Mouse (Mus musculus): Measurements from ENCODE around the gene Cox19.

DNA sequence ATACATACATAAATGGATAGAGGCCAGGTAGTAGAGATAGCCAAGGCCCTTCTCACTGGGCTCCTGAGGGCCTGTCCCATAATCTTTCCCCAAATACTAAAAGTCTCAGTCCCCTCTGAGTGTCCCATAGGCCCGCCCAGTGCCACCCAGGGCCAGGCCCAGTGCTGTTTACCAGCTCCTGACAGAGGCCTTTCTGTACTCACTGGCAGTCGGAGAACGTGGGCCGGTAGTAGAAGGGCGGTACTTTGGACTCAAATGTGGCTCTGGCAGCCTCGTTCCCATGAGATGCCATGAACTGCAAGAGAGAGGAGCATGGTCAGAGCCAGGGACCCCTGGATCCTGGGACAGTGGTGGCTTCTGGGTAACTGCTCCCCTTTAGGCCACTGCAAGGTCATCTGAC is 49.1 kb downstream of the Cox19 start:
- TF ChIP-seq CTCF (IDR thresholded peaks at IDR 0.05) = no peak
- TF ChIP-seq POLR2A (IDR thresholded peaks at IDR 0.05; ENCODE audit: insufficient read depth, low read depth, low read length) = no peak

Measured in heart, adult 2 months (tissue).